Mouse (Mus musculus): ENCODE results near the gene Eef1b2.

GRCm38 (mm10) chr1:63175853-63176252 lies 772 bp upstream of the Eef1b2 start:
- TF ChIP-seq CTCF (IDR thresholded peaks at IDR 0.05; ENCODE audit: low read depth) (no peak), EP300 (IDR thresholded peaks at IDR 0.05; ENCODE audit: low read depth) (no peak)
